Mouse (Mus musculus) forebrain, embryonic 15.5 days (tissue): ENCODE measurements around the gene Pip5k1a. TPM values are rescaled to one million over a fixed set of nuclear protein-coding genes. Genes with fewer than 3 reads are reported as not detected.

Experiments used
- ATAC-seq: fragments of 200-750 bp; cut with Nextera tagmentation; replicated peaks from 2 replicates; pipeline ENCODE4 v1.8.0; 2017; ENCODE audit warnings: mild to moderate bottlenecking, moderate TSS enrichment, moderate library complexity
- H3K27ac ChIP-seq: fragments of 300-500 bp; sonication (generic); replicated peaks from 2 replicates; pipeline ENCODE4 v1.5.1; 2015; ENCODE audit warnings: mild to moderate bottlenecking, inconsistent platforms
- H3K27me3 ChIP-seq: fragments of 300-500 bp; sonication (generic); 2 replicates; pipeline ENCODE4 v1.6.1; 2015; ENCODE audit warnings: inconsistent platforms
- H3K36me3 ChIP-seq: fragments of 300-500 bp; sonication (generic); 2 replicates; pipeline ENCODE4 v1.6.1; 2015; ENCODE audit warnings: mild to moderate bottlenecking, inconsistent platforms
- H3K4me1 ChIP-seq: fragments of 300-500 bp; sonication (generic); 2 replicates; pipeline ENCODE4 v1.6.1; 2015; ENCODE audit warnings: inconsistent platforms
- H3K4me2 ChIP-seq: fragments of 300-500 bp; sonication (generic); replicated peaks from 2 replicates; pipeline ENCODE4 v1.6.1; 2015; ENCODE audit warnings: mild to moderate bottlenecking, inconsistent platforms
- H3K4me3 ChIP-seq: fragments of 300-500 bp; sonication (generic); 2 replicates; pipeline ENCODE4 v1.5.1; 2015; ENCODE audit warnings: mild to moderate bottlenecking, inconsistent platforms
- H3K9ac ChIP-seq: fragments of 300-500 bp; sonication (generic); replicated peaks from 2 replicates; pipeline ENCODE4 v1.6.1; 2015; ENCODE audit warnings: mild to moderate bottlenecking, inconsistent platforms
- H3K9me3 ChIP-seq: fragments of 300-500 bp; sonication (generic); 2 replicates; pipeline ENCODE4 v1.6.1; 2016; ENCODE audit warnings: inconsistent platforms
- WGBS: fragments of 180-500 bp; shearing (Covaris S2); methylation state at CpG from one replicate; pipeline ENCODE4 v1.1.7; 2015; ENCODE audit warnings: mixed read lengths; 5-methylcytosine and 5-hydroxymethylcytosine counted together
- polyA plus RNA-seq: library from polyadenylated mRNA; unstranded; fragments of >200 nt; fragmentation: Nextera tagmentation; extraction: Ambion mirVana; gene quantifications from 2 replicates; pipeline ENCODE4 v1.2.1, GENCODE M21; 2015

Gene Pip5k1a
- polyA plus RNA-seq, result 20.5 and 21.6 TPM in 2 replicates

DNA sequence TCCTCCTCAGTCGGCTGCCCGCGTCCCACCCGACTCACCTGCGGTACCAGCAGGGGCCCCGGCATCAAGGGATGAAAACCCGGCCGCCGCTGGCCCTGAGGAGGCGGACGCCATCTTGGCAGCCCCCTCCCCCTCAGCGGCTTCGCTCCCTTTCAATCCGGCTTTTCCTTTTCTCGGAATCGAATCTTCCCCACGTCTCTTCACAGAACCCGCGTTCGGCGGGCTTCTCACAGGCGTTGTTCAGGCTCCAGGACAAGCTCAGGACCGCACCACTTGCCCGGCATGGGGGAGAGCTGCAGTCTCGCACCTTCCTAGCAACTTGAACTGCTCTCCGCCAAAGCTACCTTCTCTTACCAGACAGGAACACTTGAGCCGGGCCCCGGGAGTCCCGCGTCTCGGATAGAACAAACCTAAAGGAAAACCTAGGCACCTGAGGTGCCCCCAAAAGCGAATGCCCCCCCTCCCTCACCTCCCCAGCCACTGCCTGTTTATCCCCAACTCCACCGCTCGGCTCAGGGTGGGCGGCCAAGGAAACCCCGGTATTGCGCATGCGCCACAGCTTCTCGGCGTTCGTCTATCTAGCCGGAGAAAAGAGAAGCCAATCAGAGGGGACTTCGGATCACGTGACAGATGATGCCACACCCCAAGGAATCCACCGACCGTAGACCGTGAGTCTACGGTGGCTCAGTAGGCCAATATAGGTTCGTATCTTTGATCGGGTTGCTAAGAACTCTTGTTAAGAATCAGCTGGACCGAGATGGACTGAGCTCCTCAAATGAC lies at the start of gene Pip5k1a:
TSS of gene Pip5k1a (minus strand) at position 593 of the 780 bp plus-strand sequence.
- WGBS, result under 1% methylated on average over 51 of the region's 51 CpGs
- Histone ChIP-seq H3K36me3 (no peaks in the 10 kb centered on the region), H3K27me3 (no peaks in the 10 kb centered on the region), H3K9ac (peak within 1 kb of the TSS; percentile 86), H3K27ac (peak within 1 kb of the TSS; percentile 90), H3K4me2 (peak within 1 kb of the TSS; percentile 80), H3K4me1 (peaks cover 24% of the 10 kb centered on the region), H3K9me3 (no peaks in the 10 kb centered on the region), H3K4me3 (peak within 1 kb of the TSS; percentile 78)
- peak; percentile 90 for ATAC-seq

DNA sequence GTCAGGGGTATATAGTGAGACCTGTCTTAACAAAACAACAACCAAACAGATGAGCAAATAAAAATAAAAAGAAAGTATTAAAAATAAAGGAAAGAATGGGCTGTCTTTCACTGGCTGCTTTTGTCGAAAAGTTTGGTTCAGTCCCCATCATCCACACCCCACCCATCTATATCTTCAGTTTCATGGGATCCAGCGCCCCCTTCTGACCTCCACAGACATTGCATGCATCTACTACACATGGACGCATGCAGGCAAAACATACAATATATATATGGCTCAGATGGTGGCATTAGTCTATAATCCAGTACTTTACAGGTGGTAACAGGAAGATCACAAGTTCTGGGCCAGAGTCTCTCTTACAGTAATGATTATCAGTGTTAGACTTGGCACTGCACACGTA lies 47.1 kb upstream of the Pip5k1a start:
- Histone ChIP-seq H3K4me1 (no peaks in the 10 kb centered on the region), H3K36me3 (no peaks in the 10 kb centered on the region), H3K27me3 (no peaks in the 10 kb centered on the region), H3K27ac (no peak overlapping the region), H3K4me2 (no peak overlapping the region), H3K4me3 (no peak overlapping the region), H3K9me3 (no peaks in the 10 kb centered on the region), H3K9ac (no peak overlapping the region)
- 53% methylated on average over 4 of the region's 4 CpGs for WGBS
- ATAC-seq, result no peak

DNA sequence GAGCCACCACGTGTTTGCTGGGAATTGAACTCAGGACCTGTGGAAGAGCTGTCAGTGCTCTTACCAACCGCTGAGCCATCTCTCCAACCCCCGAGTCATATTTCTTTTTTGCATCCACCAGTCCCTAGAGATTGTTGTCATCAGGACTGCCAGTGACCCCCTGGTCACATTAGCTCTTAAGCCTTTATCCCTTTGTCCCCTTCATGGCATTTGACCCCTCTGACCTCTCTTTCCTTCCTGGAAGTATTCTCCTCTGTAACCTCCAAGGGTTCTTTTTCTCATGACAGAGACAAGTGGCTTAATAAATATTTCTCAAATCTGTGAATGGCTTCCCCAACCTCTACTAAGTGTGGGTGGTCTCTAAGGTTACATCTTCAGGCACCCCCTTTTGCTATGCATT lies 41.2 kb upstream of the Pip5k1a start:
- H3K9me3 ChIP-seq, result no peaks in the 10 kb centered on the region
- H3K4me3 ChIP-seq, result no peak overlapping the region
- H3K27ac ChIP-seq, result no peak overlapping the region
- no peaks in the 10 kb centered on the region for H3K27me3 ChIP-seq
- no peaks in the 10 kb centered on the region for H3K36me3 ChIP-seq
- no peak overlapping the region for H3K4me2 ChIP-seq
- H3K9ac ChIP-seq, result no peak overlapping the region
- no peaks in the 10 kb centered on the region for H3K4me1 ChIP-seq
- 63% methylated on average over 3 of the region's 3 CpGs for WGBS
- ATAC-seq, result no peak

DNA sequence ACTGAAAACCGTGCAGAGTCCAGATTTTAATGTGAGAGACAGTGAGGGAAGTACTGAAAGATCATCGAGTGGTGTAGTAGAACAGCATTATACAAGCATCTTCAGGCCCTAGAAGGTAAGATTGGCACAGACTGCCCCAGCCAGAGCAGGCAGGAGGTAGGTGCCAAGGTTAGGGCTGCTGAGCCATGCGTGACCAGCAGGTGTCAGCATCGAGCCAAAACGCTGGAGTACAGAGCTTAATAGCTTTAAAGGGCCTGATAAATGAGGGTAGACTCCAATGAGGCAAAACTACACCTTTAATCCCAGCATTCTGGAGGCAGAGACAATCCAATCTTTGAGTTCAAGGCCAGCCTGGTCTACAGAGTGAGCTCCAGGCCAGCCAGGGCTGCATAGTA lies 35.9 kb upstream of the Pip5k1a start:
- H3K27ac ChIP-seq, result no peak overlapping the region
- ATAC-seq, result peak; percentile 82
- WGBS, result 10% methylated on average over 5 of the region's 5 CpGs

DNA sequence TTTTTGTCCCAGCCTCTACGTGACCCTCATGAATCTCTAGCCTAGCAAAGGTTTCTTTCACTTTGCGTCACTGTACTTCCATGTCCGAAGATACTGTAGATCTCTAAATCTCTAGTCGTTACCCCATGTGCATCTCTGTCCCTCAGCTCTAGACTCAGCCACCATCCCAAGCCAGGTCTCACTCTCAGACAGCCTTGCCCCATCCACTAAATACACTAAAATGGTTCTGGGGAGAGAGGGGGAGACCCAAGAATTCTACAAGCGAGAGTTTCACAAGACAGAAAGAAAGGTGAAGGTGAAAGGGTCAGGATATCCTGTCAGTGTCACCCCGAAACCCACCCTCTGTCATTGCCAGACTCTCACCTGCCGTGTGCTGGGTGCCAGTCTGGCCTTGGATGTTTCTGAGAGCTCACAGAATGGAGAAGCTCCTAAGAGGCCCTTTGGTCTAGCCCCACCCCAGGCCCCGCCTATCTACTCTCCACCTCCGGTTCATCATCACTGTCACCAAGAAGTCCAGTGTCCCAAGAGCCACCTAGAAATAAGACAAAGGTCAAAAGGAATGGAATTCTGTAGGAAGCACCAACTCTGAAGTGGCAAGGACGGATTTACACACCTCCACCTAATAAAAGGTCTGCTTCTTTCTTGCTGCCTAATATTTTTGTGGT lies 35.4 kb upstream of the Pip5k1a start, which contains the start of gene Tnfaip8l2:
TSS of gene Tnfaip8l2 (minus strand) at position 409 of the 665 bp plus-strand sequence.
- ATAC-seq, result peak; percentile 44; the same call in 1 of the 2 replicates
- Histone ChIP-seq H3K9me3 (no peaks in the 10 kb centered on the region), H3K27me3 (no peaks in the 10 kb centered on the region), H3K4me2 (no peak within 1 kb of the TSS), H3K9ac (no peak within 1 kb of the TSS), H3K4me1 (no peaks in the 10 kb centered on the region), H3K27ac (no peak within 1 kb of the TSS), H3K4me3 (no peak within 1 kb of the TSS), H3K36me3 (peaks cover 12% of the 10 kb centered on the region)
- WGBS, result 83% methylated on average over 10 of the region's 10 CpGs

More for the DNA sequence above, 35.9 kb upstream of the Pip5k1a start:
- no peak overlapping the region for H3K9ac ChIP-seq
- H3K4me2 ChIP-seq, result no peak overlapping the region
- no peaks in the 10 kb centered on the region for H3K4me1 ChIP-seq
- H3K9me3 ChIP-seq, result no peaks in the 10 kb centered on the region
- no peak overlapping the region for H3K4me3 ChIP-seq
- H3K36me3 ChIP-seq, result peaks cover 12% of the 10 kb centered on the region
- H3K27me3 ChIP-seq, result no peaks in the 10 kb centered on the region

DNA sequence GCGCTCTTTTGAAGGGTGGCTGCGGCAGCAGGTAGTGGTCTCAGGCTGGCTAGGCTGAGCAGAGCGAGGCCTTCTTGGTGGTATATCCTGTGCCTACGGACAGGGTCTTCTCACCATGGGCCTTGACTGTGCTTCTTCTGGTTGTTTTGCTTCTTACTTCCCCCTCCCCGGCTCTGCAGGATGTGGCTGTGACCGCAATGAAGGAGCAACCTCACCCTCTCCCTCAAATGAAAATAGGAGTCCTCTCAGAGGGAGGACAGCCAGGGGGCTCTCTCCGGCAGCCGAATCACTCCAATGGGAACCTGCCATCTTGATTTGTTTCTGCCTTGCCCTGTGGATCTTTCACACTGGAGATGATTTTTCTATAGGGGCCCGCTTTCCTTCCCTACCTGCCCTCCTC lies 34.7 kb upstream of the Pip5k1a start:
- WGBS, result 92% methylated on average over 9 of the region's 9 CpGs
- ATAC-seq, result no peak
- H3K36me3 ChIP-seq, result peaks cover 12% of the 10 kb centered on the region

DNA sequence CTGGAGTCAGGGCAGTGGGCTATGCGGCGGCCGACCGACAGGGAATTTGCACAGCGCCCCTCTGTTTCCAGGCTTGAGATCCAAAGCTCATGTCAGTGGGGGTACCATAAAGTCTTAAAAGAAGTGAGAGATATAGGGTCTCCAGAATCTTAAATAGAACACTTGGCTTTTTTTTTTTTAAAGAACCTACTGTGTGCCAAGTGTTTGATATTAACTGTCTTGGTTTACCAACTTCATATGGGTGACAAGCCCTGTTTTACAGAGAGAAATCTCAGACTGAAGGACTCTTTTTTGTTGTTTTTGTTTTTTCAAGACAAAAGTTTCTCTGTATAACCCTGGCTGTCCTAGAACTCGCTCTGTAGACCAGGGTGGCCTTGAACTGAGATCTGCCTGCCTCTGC lies 34.1 kb upstream of the Pip5k1a start:
- WGBS, result 87% methylated on average over 6 of the region's 6 CpGs

More for the DNA sequence above, 34.7 kb upstream of the Pip5k1a start:
- no peak overlapping the region for H3K4me2 ChIP-seq
- no peak overlapping the region for H3K9ac ChIP-seq
- no peak overlapping the region for H3K4me3 ChIP-seq
- no peaks in the 10 kb centered on the region for H3K4me1 ChIP-seq
- H3K9me3 ChIP-seq, result no peaks in the 10 kb centered on the region
- H3K27ac ChIP-seq, result no peak overlapping the region
- no peaks in the 10 kb centered on the region for H3K27me3 ChIP-seq

DNA sequence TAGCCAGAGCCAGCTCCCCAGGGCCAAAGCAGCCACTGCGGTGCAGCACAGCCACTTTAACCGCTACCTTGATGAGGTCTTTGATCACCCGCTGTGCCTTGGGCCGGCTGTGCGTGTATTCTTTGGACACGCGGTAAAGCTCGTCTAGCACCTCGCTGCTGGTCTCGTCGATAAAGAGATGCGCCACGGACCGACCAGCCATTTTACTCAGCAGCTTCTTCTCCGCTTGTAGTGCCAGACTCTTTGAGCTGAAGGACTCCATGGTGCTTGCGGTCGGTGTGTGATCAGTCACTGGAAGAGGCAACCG lies 33.5 kb upstream of the Pip5k1a start:
- Histone ChIP-seq H3K9ac (no peak overlapping the region), H3K27me3 (no peaks in the 10 kb centered on the region), H3K4me2 (no peak overlapping the region), H3K4me3 (no peak overlapping the region), H3K36me3 (peaks cover 12% of the 10 kb centered on the region), H3K4me1 (peaks cover 8% of the 10 kb centered on the region), H3K9me3 (no peaks in the 10 kb centered on the region), H3K27ac (no peak overlapping the region)
- no peak for ATAC-seq
- 65% methylated on average over 18 of the region's 18 CpGs for WGBS

More for the DNA sequence above, 34.1 kb upstream of the Pip5k1a start:
- no peak for ATAC-seq
- Histone ChIP-seq H3K4me2 (no peak overlapping the region), H3K9ac (no peak overlapping the region), H3K4me3 (no peak overlapping the region), H3K27me3 (no peaks in the 10 kb centered on the region), H3K4me1 (peaks cover 2% of the 10 kb centered on the region; the same call in 1 of the 2 replicates), H3K9me3 (no peaks in the 10 kb centered on the region), H3K36me3 (peaks cover 12% of the 10 kb centered on the region), H3K27ac (no peak overlapping the region)

DNA sequence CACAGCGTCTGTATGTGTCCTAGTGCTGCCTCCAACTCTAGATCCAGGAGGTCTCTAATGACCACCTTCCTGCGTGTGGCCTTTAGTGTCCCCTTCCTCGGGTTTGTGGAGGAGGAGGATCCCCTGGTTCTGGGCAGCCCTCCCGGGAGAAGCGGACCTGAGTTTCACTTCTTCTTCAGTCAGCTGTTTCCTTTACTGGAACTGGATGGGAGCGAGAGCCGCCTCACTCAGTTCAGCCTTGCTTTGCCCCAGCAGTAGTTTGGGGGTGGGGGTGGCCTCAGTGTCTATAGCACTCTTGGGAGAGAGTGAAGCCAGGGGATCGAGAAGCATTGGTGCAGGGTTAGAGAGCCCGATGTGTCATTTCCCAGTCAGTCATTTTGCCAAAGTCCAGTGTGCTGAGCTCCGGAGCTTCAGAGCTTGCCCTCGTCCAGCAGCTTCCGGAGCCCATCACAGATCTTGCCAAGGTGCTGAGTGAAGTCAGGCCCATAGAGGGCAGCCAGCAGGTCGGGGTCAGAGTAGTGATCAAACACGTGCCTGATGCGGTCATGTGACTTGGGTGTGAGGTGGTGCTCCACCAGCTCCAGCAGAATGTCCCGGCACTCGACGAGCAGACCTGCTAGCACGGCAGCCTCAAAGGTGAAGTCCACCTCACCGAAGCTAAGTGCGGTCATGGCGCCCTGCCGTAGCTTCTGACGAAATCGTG lies 33.0 kb upstream of the Pip5k1a start:
- no peaks in the 10 kb centered on the region for H3K9me3 ChIP-seq
- WGBS, result 75% methylated on average over 25 of the region's 25 CpGs
- no peak overlapping the region for H3K9ac ChIP-seq
- H3K4me1 ChIP-seq, result peaks cover 13% of the 10 kb centered on the region
- H3K27me3 ChIP-seq, result no peaks in the 10 kb centered on the region
- H3K4me2 ChIP-seq, result no peak overlapping the region
- H3K27ac ChIP-seq, result no peak overlapping the region
- ATAC-seq, result no peak
- H3K36me3 ChIP-seq, result peaks cover 12% of the 10 kb centered on the region
- no peak overlapping the region for H3K4me3 ChIP-seq

DNA sequence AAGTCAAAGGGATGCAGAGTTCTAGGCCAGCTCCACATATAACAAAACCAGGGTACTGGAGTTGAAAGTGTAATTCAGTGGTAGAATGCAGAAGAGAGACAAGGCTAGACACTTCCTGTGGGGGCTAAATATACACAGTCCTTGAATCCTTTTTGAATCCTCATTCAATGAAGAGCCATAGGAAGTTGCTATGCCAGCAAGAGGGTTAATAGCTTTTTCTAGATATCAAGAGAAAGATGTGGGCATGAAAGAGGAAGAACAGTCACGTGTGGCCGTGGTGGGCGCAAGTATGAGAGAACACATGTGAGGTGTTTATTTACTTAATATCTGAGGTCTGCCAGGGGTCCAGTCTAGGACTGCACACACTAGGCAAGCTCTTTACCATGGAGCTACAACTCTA lies 29.6 kb upstream of the Pip5k1a start:
- 93% methylated on average over 3 of the region's 3 CpGs for WGBS
- H3K27me3 ChIP-seq, result no peaks in the 10 kb centered on the region
- no peak overlapping the region for H3K27ac ChIP-seq

DNA sequence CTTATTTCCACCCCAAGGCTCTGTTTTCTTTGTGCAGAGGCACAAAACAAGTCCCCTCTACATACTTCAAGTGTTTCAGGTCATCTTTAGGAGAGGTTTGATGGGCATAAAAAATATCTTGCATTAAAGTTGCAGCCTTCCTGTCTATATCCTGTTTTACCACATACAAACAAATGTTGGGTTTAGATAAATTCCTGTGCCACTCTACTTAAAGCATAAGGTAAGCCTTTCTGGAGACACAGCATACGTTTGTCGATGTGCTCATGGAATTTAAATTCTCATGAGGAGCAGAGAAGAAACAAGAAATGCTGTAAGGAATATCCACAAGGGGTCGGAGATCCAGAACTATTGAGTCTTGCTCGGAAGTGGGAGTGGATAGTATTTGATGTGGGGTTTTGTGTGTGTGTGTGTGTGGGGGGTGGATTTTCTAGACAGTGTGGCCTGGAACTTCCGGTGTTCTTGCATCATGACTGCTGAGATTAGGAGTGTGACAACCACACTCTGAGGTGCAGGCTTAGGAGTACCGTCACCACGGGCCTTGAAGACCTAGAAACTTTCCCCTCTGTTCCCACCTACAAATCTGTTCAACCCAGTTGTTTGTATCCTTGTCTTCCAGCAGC lies 28.8 kb upstream of the Pip5k1a start:
- H3K9me3 ChIP-seq, result no peaks in the 10 kb centered on the region
- no peak overlapping the region for H3K27ac ChIP-seq
- ATAC-seq, result no peak
- H3K4me3 ChIP-seq, result peak overlapping the region; percentile 30
- peaks cover 18% of the 10 kb centered on the region for H3K36me3 ChIP-seq
- 92% methylated on average over 7 of the region's 7 CpGs for WGBS
- H3K4me1 ChIP-seq, result peaks cover 21% of the 10 kb centered on the region
- H3K9ac ChIP-seq, result no peak overlapping the region
- no peaks in the 10 kb centered on the region for H3K27me3 ChIP-seq
- peak overlapping the region; percentile 45 for H3K4me2 ChIP-seq

More for the DNA sequence above, 29.6 kb upstream of the Pip5k1a start:
- no peak overlapping the region for H3K9ac ChIP-seq
- no peak for ATAC-seq
- no peak overlapping the region for H3K4me2 ChIP-seq
- H3K4me1 ChIP-seq, result peaks cover 21% of the 10 kb centered on the region
- H3K4me3 ChIP-seq, result no peak overlapping the region
- H3K9me3 ChIP-seq, result no peaks in the 10 kb centered on the region
- peaks cover 17% of the 10 kb centered on the region for H3K36me3 ChIP-seq

DNA sequence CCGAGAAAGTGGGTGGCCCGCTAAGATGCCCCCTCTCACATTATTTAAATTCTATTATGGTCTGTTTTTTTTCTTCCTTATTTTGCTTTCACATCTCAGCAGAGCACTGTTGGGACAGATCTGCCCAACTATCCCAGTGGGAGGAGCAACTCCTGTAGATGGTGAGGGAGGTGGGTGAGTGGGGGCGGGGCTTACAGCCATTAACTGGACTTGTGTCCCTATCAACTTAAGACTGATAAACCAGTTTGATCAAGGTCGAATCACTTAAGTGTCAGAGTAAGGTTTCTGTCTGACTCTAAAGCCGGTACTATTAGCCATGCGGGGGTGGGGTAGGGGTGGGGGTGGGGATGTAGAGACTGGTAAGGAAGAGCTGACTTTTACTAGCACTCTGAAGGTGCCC lies 28.3 kb upstream of the Pip5k1a start:
- peaks cover 17% of the 10 kb centered on the region for H3K36me3 ChIP-seq
- H3K4me3 ChIP-seq, result peak overlapping the region; percentile 30
- no peaks in the 10 kb centered on the region for H3K27me3 ChIP-seq
- H3K4me2 ChIP-seq, result peak overlapping the region; percentile 45
- H3K4me1 ChIP-seq, result peaks cover 21% of the 10 kb centered on the region
- WGBS, result 39% methylated on average over 6 of the region's 6 CpGs
- no peak for ATAC-seq
- no peaks in the 10 kb centered on the region for H3K9me3 ChIP-seq
- no peak overlapping the region for H3K27ac ChIP-seq
- 0 out of 2 replicates have a peak overlapping the region, but pooled peaks have one; percentile 6 for H3K9ac ChIP-seq
